Mouse (Mus musculus) liver, adult 2 months (tissue): ENCODE results near the gene Gpr6.

Experiments used
- CTCF ChIP-seq: fragments of 200-500 bp; IDR thresholded peaks from 2 replicates; pipeline ENCODE4 v1.5.1; 2011; ENCODE audit warnings: low read depth, low read length, control low read depth
- POLR2A ChIP-seq: fragments of 200-500 bp; IDR thresholded peaks from 2 replicates; pipeline ENCODE4 v1.6.1; 2011; ENCODE audit warnings: low read length, control low read depth; ENCODE audit not compliant: insufficient read depth; ENCODE audit errors: extremely low read depth

DNA sequence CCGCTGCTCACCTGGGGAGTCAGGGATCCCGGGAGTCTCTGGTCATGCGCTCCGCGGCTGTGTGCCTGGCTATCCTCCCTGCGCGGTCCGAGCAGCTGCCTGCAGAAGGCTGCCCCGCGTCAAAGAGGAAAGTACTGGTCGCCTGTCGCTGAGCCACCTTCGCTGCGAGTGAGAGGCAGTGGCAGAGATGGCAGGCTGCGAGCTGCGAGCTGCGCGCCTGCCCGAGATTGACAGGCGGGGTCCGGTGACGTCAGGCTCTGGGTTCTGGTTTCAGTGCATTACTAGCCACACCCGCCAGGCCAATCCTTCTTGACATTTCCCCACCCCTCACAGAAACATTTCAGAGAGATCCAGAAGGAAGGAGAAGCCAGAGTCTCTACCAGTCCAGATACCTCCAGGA is at the start of gene Gpr6:
- no peak for TF ChIP-seq POLR2A
- TF ChIP-seq CTCF = no peak
